Mouse (Mus musculus) kidney, adult 8-10 months (tissue): ENCODE measurements around the gene Nynrin.
A peak's percentile ranks its signal among the peaks of the same experiment; 100 is the strongest.

Source experiments
- DNase-seq, 2 experiments: peaks; one replicate each; pipeline ENCODE4 v3.0.0; 2022

Gene Nynrin

DNA sequence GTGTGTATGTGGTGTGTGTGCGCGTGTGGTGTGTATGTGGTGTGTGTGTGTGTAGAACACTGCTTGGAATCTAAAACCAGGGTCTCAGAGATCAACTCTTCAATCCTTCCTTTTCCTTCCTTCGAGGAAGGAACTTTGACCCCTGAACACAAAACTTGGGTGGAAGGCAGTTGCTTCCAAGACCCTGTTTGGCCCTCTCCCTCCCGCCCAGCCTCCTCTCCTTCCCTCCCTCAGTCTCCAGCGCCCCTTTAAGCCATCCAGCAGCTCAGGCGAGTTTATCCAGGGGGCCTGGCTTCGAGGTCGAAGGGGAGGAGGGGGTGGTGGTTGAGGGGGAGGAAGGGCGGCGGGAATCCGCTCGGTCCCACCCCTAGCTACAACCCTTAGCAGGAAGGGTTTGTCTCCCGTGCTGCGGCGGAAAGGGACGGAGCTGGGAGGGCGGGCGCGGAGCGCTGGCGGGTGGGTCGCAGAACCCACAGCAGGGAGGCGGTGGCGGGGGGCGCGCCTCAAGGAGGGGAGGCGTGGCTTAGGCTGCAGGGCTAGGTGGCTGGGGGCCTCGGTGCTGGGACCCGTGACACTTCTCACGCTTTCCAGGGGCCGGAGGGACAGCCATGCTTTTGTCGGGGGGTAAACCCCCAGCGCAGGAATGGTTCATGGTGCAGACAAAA is at the start of gene Nynrin:
Nynrin (plus strand) TSS at position 390 of the 665 bp plus-strand sequence.
- peak; percentile 28 to 35 for DNase-seq

DNA sequence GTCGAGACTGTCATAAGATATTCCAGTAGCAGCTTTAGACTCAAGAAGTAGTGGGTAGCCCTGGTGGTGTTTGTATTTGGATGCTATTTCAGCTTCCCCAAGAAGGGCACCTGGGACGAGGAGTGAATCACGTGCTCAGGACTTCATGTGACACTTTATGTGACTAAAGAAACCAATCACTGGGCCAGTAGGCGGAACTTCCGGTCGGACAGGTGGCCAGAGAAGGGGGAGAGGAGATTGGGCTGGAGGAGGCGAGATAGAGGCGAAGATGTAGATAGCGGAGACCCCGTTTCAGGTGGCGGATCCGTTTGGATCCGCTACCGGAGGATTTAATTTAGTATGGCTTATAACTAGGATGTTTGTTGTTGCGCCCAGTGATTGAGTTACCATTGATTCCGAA is 38.9 kb upstream of the Nynrin start:
- DNase-seq, result peak; percentile 82 to 85

- DNase-seq, result peak; percentile 61 to 63
These were observed 38.5 kb upstream of the Nynrin start for GRCm38 (mm10) chr14:55815310-55815751.

DNA sequence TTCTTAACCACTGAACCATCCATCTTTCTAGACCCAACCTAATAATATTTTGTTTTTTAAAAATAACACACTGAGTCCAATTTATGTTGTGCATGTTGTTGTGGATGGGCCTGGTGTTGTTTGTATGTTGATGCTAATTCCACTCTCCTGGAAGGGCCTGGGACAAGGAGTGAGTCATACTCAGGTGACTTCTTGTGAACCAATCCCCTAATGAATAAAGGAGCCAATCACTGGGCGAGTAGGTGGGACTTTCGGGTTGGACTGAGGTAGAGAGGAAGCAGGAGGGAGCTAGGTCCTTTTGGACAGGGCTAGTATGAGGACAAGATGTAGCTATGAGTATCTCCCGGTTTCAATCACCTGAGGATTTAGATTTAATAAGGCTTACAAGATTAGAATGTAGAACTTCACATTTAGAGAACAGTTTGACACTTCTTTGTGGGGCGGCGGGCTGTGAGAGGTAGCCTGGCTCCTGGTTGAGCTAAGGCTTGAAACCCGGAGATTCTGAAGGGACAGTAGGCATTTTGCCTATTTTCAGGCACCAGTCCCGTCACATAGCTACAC is 33.9 kb upstream of the Nynrin start:
- no peak for DNase-seq

- DNase-seq, result no peak
These were observed 33.2 kb upstream of the Nynrin start for GRCm38 (mm10) chr14:55820576-55820975.

DNA sequence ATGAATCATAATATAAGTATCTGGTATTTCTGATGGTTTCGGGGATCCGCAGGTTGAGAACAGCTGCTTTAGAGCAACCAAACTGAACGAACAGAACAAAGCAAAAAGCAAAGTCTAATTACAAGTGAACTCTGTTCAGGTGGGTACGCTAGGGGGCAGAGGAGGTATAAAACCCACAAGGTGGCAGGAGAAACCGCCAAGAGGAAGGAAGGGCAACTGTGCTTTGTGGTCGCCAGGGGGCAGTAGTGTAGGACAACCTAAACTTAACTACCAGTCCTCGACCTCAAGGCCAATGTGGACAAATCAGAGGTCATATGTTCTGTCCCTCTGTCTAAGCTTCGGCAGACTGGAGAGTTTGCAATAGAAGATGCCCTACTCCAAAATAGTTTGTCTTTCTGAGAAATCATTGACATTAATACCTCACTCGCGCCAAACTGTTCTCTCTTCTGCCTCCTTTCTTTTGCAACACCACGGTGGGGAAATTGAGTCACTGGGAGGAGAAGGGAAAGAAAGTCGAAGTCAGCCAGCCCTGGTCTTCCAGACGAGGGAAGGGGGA is 31.3 kb upstream of the Nynrin start:
- DNase-seq, result peak; percentile 84 to 85

GRCm38 (mm10) chr14:55822991-55823762 is 30.6 kb upstream of the Nynrin start, which contains the start of gene Nfatc4:
Gene Nfatc4, plus strand, starts transcription at chr14:55823144.
- peak; percentile 41 to 63 for DNase-seq

GRCm38 (mm10) chr14:55824001-55824480 is 29.8 kb upstream of the Nynrin start:
- DNase-seq, result no peak

DNA sequence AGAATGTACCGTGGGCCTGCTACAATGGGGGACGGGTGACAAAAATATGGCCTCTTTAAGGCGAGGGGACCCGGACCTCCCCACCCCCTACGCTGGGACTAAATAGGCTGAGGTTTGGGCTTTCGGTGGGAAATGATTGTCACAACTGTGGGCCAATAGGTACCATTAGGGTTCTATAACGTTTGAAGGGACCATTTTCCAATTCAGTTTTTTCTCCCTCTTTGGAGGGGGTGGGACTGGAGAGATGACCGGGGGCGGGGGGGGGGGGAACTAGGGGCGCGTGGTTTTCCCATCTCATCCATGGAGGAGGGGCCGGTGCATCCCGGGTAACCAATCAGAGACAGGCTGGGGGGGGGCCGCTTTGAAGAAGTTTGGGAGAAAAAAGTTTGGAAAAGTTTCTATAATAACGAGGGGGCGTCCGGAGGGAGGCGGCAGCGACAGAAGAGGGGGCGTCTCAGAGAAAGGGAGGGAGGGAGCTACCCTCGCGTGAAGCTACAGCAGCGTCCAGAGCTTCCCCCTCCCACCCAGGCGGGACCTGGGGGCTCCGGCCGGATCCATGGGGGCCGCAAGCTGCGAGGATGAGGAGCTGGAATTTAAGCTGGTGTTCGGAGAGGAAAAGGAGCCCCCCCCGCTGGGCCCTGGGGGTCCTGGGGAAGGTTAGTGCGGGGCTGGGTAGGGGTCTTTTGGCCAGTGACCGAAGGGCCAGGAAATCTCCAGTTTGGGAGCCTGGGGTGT is 29.2 kb upstream of the Nynrin start:
- no peak for DNase-seq

DNA sequence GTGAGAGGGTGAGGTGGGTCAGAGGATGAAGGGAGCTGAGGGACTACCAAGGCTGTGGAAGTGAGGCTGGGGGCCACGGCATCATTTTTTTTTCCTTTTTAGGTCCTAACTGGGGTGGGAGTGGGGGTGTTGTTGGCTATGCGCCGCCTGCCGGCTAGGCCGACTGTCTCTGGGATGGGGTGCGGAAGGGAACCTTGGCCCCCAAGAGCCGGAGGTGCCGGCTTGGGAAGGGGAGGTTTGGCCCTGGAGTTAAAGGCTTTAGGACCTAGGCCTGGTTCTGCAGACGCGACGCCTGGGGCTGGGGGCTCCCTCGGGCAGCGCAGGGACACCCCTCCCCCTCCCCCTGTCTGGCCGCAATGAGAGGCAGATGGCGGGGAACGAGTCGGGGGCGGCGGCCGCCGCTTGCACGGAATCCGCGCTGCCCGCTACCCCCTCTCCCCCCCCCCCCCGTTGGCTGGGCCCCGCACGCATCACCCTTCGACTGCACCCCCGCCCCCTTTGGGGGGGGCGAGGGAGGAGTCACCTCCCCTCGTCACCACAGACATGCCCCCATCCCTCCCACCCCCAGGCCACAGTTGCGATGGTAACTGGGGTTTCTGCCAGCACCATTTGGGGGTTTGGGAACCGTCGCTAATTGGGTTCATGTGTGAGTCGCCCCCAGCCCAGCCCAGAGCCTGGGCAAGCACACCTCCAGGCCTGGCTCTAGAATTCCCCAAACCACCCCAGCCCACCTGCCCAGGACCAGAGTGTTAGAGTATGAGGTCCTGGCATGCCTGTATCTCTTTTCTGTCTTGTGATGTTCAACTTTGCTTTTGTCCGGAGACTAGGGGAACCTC is 28.4 kb upstream of the Nynrin start:
- no peak for DNase-seq

GRCm38 (mm10) chr14:55826142-55826541 is 27.7 kb upstream of the Nynrin start:
- peak in 1 of 2 experiments; percentile 1 for DNase-seq

DNA sequence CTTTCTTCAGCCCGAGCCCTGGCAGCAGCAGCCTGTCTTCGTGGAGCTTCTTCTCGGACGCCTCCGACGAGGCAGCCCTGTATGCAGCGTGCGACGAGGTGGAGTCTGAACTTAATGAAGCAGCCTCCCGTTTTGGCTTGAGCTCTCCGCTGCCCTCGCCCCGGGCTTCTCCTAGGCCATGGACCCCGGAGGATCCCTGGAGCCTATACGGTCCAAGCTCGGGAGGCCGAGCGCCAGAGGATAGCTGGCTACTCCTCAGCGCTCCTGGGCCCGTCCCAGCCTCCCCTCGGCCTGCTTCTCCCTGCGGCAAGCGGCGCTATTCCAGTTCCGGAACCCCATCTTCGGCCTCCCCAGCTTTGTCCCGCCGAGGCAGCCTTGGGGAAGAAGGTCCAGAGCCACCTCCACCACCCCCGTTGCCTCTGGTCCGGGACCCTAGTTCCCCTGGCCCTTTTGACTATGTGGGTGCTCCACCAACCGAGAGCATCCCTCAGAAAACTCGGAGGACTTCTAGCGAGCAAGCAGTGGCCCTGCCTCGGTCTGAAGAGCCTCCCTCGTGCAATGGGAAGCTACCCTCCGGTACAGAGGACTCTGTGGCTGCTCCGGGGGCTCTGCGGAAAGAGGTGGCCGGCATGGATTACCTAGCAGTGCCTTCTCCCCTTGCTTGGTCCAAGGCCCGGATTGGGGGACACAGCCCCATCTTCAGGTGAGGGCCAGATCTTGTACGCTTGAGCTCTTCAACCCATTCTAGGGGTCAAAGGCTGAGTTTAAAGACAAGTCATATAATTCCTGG is 27.1 kb upstream of the Nynrin start:
- DNase-seq, result peak in 1 of 2 experiments; percentile 1

- no peak for DNase-seq
These were observed 25.0 kb upstream of the Nynrin start for GRCm38 (mm10) chr14:55828716-55829263.

- no peak for DNase-seq
These were observed 24.0 kb upstream of the Nynrin start for GRCm38 (mm10) chr14:55829854-55830253.

GRCm38 (mm10) chr14:55830331-55830730 is 23.5 kb upstream of the Nynrin start:
- no peak for DNase-seq

GRCm38 (mm10) chr14:55833126-55833525 is 20.7 kb upstream of the Nynrin start:
- no peak for DNase-seq

GRCm38 (mm10) chr14:55834808-55835533 is 18.8 kb upstream of the Nynrin start:
- DNase-seq, result no peak

DNA sequence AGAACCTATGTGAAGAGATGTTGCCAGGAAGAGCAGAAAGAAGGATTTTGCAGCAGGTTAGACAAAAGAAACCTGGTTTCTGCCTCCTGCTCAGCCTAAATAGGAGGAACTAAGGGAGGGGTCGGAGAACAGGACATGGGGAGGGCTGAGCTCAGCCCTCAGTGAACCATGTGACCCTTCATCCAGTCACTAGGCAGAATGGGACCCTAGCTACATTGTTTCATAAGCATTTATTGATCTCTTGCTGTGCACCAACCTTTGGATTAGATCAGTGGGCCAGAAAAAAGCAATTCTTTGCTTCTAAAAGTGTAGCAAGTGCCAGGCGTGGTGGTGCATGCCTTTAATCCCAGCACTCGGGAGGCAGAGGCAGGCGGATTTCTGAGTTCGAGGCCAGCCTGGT is 15.5 kb upstream of the Nynrin start:
- no peak for DNase-seq

DNA sequence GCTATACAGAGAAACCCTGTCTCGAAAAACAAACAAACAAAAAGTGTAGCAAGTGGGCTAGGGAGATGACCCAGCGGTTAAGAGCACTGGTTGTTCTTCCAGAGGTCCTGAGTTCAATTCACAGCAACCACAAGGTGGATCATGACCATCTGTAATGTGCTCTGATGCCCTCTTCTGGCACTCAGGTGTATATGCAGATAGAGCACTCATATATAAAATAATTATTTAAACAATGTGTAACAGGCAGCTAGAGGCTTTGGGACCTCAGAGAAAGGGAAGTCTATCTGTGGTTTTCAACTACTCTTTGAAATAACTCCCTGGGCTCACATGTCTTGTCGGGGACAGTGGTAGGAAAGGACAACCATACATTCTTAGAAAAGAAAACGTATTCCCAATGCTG is 15.1 kb upstream of the Nynrin start:
- DNase-seq, result no peak

DNA sequence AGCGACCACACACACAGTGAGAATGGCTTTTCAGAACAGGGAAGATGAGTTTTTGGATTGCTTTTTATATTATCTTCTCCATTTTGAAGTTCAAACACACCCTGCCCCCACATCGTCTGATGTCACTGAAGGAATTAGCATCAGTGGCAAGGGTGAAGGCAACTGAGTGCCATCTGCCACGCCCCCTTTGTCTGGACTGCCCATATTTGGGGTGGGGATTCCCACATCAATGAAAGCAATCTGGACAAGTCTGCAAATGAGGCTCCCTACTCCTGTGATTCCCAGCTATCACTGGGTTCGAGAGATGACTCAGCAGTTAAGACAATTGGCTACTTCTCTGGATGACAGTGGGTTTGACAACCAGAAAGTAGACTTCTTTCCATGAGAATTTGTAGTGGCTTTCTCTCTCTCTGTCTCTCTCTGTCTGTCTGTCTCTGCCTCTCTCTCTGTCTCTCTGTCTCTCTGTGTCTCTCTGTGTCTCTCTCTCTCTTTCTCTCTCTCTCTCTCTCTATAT is 12.9 kb upstream of the Nynrin start:
- no peak for DNase-seq
